Mouse (Mus musculus) heart, adult 2 months (tissue): ENCODE results near the gene Gfi1b. TPM values are rescaled to one million over a fixed set of nuclear protein-coding genes. Genes with fewer than 3 reads are reported as not detected.

Experiments used
- DNase-seq, 2 experiments: peaks; one replicate each; pipeline ENCODE4 v3.0.0; 2021
- H3K27ac ChIP-seq: fragments of 200-600 bp; 2 replicates; pipeline ENCODE4 v1.8.1; 2022
- H3K27me3 ChIP-seq: fragments of 200-500 bp; 2 replicates; pipeline ENCODE4 v1.6.1; 2012; ENCODE audit warnings: mild to moderate bottlenecking, low read length, inconsistent platforms, mixed read lengths; ENCODE audit not compliant: control insufficient read depth, insufficient read depth
- H3K36me3 ChIP-seq: fragments of 200-500 bp; 2 replicates; pipeline ENCODE4 v1.6.1; 2012; ENCODE audit warnings: low read length, inconsistent platforms; ENCODE audit not compliant: control insufficient read depth, insufficient read depth
- H3K4me1 ChIP-seq: fragments of 200-500 bp; 2 replicates; pipeline ENCODE4 v1.6.1; 2011; ENCODE audit warnings: low read length; ENCODE audit not compliant: control insufficient read depth, insufficient read depth
- H3K4me3 ChIP-seq: fragments of 200-600 bp; 2 replicates; pipeline ENCODE4 v1.8.1; 2022
- H3K79me2 ChIP-seq: fragments of 200-500 bp; replicated peaks from 2 replicates; pipeline ENCODE4 v1.6.1; 2012; ENCODE audit warnings: mild to moderate bottlenecking, inconsistent platforms, low read length, moderate library complexity, mixed read lengths; ENCODE audit not compliant: control insufficient read depth, insufficient read depth
- H3K9ac ChIP-seq: fragments of 200-500 bp; 2 replicates; pipeline ENCODE4 v1.6.1; 2012; ENCODE audit warnings: low read depth, mild to moderate bottlenecking, control low read depth, inconsistent platforms, low read length, mixed read lengths
- CTCF ChIP-seq: fragments of 200-600 bp; IDR thresholded peaks from 2 replicates; pipeline ENCODE4 v1.8.1; 2022; ENCODE audit warnings: antibody characterized with exemption, mild to moderate bottlenecking, moderate library complexity
- EP300 ChIP-seq: fragments of 200-500 bp; IDR thresholded peaks from 2 replicates; pipeline ENCODE4 v1.6.1; 2011; ENCODE audit warnings: low read depth, low read length, control low read depth; ENCODE audit not compliant: insufficient read depth
- POLR2A ChIP-seq: fragments of 200-500 bp; IDR thresholded peaks from 2 replicates; pipeline ENCODE4 v1.6.1; 2011; ENCODE audit warnings: mild to moderate bottlenecking, low read depth, low read length, control low read depth; ENCODE audit not compliant: insufficient read depth
- WGBS: fragments of 180-500 bp; shearing (Covaris S2); methylation state at CpG from one replicate; pipeline ENCODE4 v1.1.7; 2018; 5-methylcytosine and 5-hydroxymethylcytosine counted together
- intact Hi-C: fragments of 180-260 bp; cut with DNase I; formaldehyde crosslinking; loops from one replicate; pipeline ENCODE4 v1.15.1; 2025
- polyA plus RNA-seq: library from polyadenylated mRNA; depleted of rRNA; stranded (reverse); fragments of >200 nt; gene quantifications from 2 replicates; pipeline ENCODE4 v1.2.3, GENCODE M21; 2012
- total RNA-seq, 2 experiments: library from RNA; stranded (reverse); gene quantifications; 2 replicates each; pipeline ENCODE4 v1.2.3; 2021

The Gfi1b gene
- total and polyA plus RNA-seq, 3 experiments: 0.12 TPM; not detected in 2

- TF ChIP-seq EP300 (no peak), POLR2A (no peak), CTCF (no peak)
- DNase-seq: no peak
- no peaks in the 10 kb centered on the region for H3K36me3 ChIP-seq
- peaks cover 3% of the 10 kb centered on the region for H3K4me1 ChIP-seq
- peaks cover 7% of the 10 kb centered on the region; the same call in 1 of the 2 replicates for H3K79me2 ChIP-seq
- no peaks in the 10 kb centered on the region for H3K27me3 ChIP-seq
- intact Hi-C loops: no loop called here
- no peak overlapping the region for H3K4me3 ChIP-seq
- H3K27ac ChIP-seq: no peak overlapping the region
- H3K9ac ChIP-seq: no peak overlapping the region
- WGBS: 95% methylated on average over 7 of the region's 7 CpGs
Measured at GRCm38 (mm10) chr2:28653351-28653750, 31.6 kb upstream of the Gfi1b start.

- H3K27ac ChIP-seq: no peak overlapping the region
- no peak for DNase-seq
Measured at GRCm38 (mm10) chr2:28650526-28650925, 28.7 kb upstream of the Gfi1b start.

GRCm38 (mm10) chr2:28643081-28643480, 21.3 kb upstream of the Gfi1b start:
- H3K36me3 ChIP-seq: no peaks in the 10 kb centered on the region
- DNase-seq: no peak
- no peaks in the 10 kb centered on the region for H3K27me3 ChIP-seq
- peaks cover 7% of the 10 kb centered on the region for H3K79me2 ChIP-seq
- 91% methylated on average over 3 of the region's 3 CpGs for WGBS
- H3K27ac ChIP-seq: no peak overlapping the region
- no peaks in the 10 kb centered on the region for H3K4me1 ChIP-seq
- TF ChIP-seq POLR2A (no peak), CTCF (no peak), EP300 (no peak)
- no peak overlapping the region for H3K4me3 ChIP-seq
- H3K9ac ChIP-seq: no peak overlapping the region
- intact Hi-C loops: loop anchor here (5.0 kb wide), 2 partner anchors 56 to 131 kb away; partner anchors contain the start of gene Ralgds

More at GRCm38 (mm10) chr2:28650526-28650925, 28.7 kb upstream of the Gfi1b start:
- Histone ChIP-seq H3K27me3 (no peaks in the 10 kb centered on the region), H3K79me2 (peaks cover 10% of the 10 kb centered on the region), H3K4me3 (no peak overlapping the region), H3K4me1 (peaks cover 3% of the 10 kb centered on the region), H3K9ac (no peak overlapping the region), H3K36me3 (no peaks in the 10 kb centered on the region)
- no peak for TF ChIP-seq CTCF
- TF ChIP-seq EP300: no peak
- TF ChIP-seq POLR2A: no peak
- intact Hi-C loops: no loop called here

- H3K9ac ChIP-seq: peak overlapping the region; percentile 89
- WGBS: under 1% methylated on average over 43 of the region's 43 CpGs
Measured at GRCm38 (mm10) chr2:28641435-28641941, 19.7 kb upstream of the Gfi1b start.

GRCm38 (mm10) chr2:28640461-28641424, 19.0 kb upstream of the Gfi1b start, which contains the start of gene Tsc1:
Tsc1 (plus strand) TSS chr2:28641228.
- Histone ChIP-seq H3K4me1 (no peaks in the 10 kb centered on the region), H3K27me3 (no peaks in the 10 kb centered on the region), H3K9ac (peak within 1 kb of the TSS; percentile 89), H3K4me3 (peak within 1 kb of the TSS; percentile 94), H3K27ac (peak within 1 kb of the TSS; percentile 99), H3K79me2 (peaks cover 3% of the 10 kb centered on the region; the same call in 1 of the 2 replicates), H3K36me3 (no peaks in the 10 kb centered on the region)
- 2% methylated on average over 47 of the region's 47 CpGs for WGBS
- peak; percentile 94 to 96 for DNase-seq
- TF ChIP-seq CTCF (no peak), EP300 (peak; percentile 69; the same call in 1 of the 2 replicates), POLR2A (peak; percentile 87)
- intact Hi-C loops: loop anchor here (5.0 kb wide), 2 partner anchors 53 to 128 kb away; partner anchors contain the start of gene Ralgds

More at GRCm38 (mm10) chr2:28641435-28641941, 19.7 kb upstream of the Gfi1b start:
- no peaks in the 10 kb centered on the region for H3K4me1 ChIP-seq
- H3K27me3 ChIP-seq: no peaks in the 10 kb centered on the region
- intact Hi-C loops: loop anchor here (5.0 kb wide), 2 partner anchors 54 to 129 kb away; partner anchors contain the start of gene Ralgds
- TF ChIP-seq POLR2A (no peak), CTCF (no peak), EP300 (no peak)
- no peak for DNase-seq
- peaks cover 6% of the 10 kb centered on the region for H3K79me2 ChIP-seq
- H3K36me3 ChIP-seq: no peaks in the 10 kb centered on the region
- H3K4me3 ChIP-seq: peak overlapping the region; percentile 94
- peak overlapping the region; percentile 99 for H3K27ac ChIP-seq

GRCm38 (mm10) chr2:28639794-28640193, 18.0 kb upstream of the Gfi1b start:
- intact Hi-C loops: loop anchor here (5.0 kb wide), 2 partner anchors 52 to 127 kb away; partner anchors contain the start of gene Ralgds
- H3K9ac ChIP-seq: no peak overlapping the region
- no peak for TF ChIP-seq POLR2A
- TF ChIP-seq EP300: no peak
- peak; percentile 57 for TF ChIP-seq CTCF
- 67% methylated on average over 7 of the region's 7 CpGs for WGBS
- H3K4me3 ChIP-seq: no peak overlapping the region
- H3K36me3 ChIP-seq: no peaks in the 10 kb centered on the region
- no peak for DNase-seq
- H3K4me1 ChIP-seq: no peaks in the 10 kb centered on the region
- H3K79me2 ChIP-seq: peaks cover 3% of the 10 kb centered on the region; the same call in 1 of the 2 replicates
- no peaks in the 10 kb centered on the region for H3K27me3 ChIP-seq
- no peak overlapping the region for H3K27ac ChIP-seq
